Mouse (Mus musculus) CD4-positive, CD25-positive, alpha-beta regulatory T cell, adult 4 months (primary cell): ENCODE measurements around the gene BC024978. TPM values are rescaled to one million over a fixed set of nuclear protein-coding genes. Genes with fewer than 3 reads are reported as not detected.

Experiments
- ATAC-seq: one replicate; pipeline ENCODE4 v1.8.0; 2017
- polyA plus RNA-seq, 2 experiments: library from polyadenylated mRNA; unstranded; fragments of 100-300 nt; shearing (Covaris generic); gene quantifications; one replicate each; pipeline ENCODE4 v1.2.1; 2017

BC024978 gene
- polyA plus RNA-seq, 2 experiments from 2014 or later = 3.8 to 6.0 TPM

GRCm38 (mm10) chr7:27227276-27227675 lies 31.7 kb downstream of the BC024978 start:
- ATAC-seq = no peak

GRCm38 (mm10) chr7:27227676-27228075 lies 32.1 kb downstream of the BC024978 start:
- no peak for ATAC-seq

GRCm38 (mm10) chr7:27228281-27228821 lies 32.8 kb downstream of the BC024978 start, which contains the start of gene Itpkc:
Itpkc (minus strand) TSS chr7:27228661.
- ATAC-seq = peak; percentile 87

GRCm38 (mm10) chr7:27228865-27229264 lies 33.3 kb downstream of the BC024978 start:
- no peak for ATAC-seq

GRCm38 (mm10) chr7:27230781-27231180 lies 35.2 kb downstream of the BC024978 start:
- no peak for ATAC-seq

- ATAC-seq = no peak
Observed at GRCm38 (mm10) chr7:27231693-27232331, 36.2 kb downstream of the BC024978 start.

GRCm38 (mm10) chr7:27232781-27233281 lies 37.2 kb downstream of the BC024978 start, which contains the start of gene Coq8b:
Coq8b (plus strand) TSS chr7:27233023.
- peak; percentile 89 for ATAC-seq

- no peak for ATAC-seq
Observed at GRCm38 (mm10) chr7:27233300-27233699, 37.7 kb downstream of the BC024978 start.

- no peak for ATAC-seq
Observed at GRCm38 (mm10) chr7:27235726-27236125, 40.1 kb downstream of the BC024978 start.

GRCm38 (mm10) chr7:27237527-27237926 lies 41.9 kb downstream of the BC024978 start:
- no peak for ATAC-seq

GRCm38 (mm10) chr7:27238568-27238967 lies 43.0 kb downstream of the BC024978 start:
- no peak for ATAC-seq

- no peak for ATAC-seq
Observed at GRCm38 (mm10) chr7:27243211-27243610, 47.6 kb downstream of the BC024978 start.

- ATAC-seq = peak; percentile 39
Observed at GRCm38 (mm10) chr7:27244088-27244487, 48.5 kb downstream of the BC024978 start.

- no peak for ATAC-seq
Observed at GRCm38 (mm10) chr7:27249146-27249545, 53.6 kb downstream of the BC024978 start.

- ATAC-seq = no peak
Observed at GRCm38 (mm10) chr7:27249928-27250327, 54.3 kb downstream of the BC024978 start.

GRCm38 (mm10) chr7:27251946-27252345 lies 56.4 kb downstream of the BC024978 start:
- ATAC-seq = no peak

- ATAC-seq = no peak
Observed at GRCm38 (mm10) chr7:27255721-27256120, 60.1 kb downstream of the BC024978 start.

GRCm38 (mm10) chr7:27257046-27257851 lies 61.7 kb downstream of the BC024978 start:
- ATAC-seq = no peak

- ATAC-seq = no peak
Observed at GRCm38 (mm10) chr7:27257852-27258204, 62.2 kb downstream of the BC024978 start.

GRCm38 (mm10) chr7:27258205-27258899 lies 62.8 kb downstream of the BC024978 start, which contains the start of gene Numbl:
Numbl (plus strand) TSS chr7:27258433.
- ATAC-seq = peak; percentile 84

GRCm38 (mm10) chr7:27259271-27259721 lies 63.7 kb downstream of the BC024978 start:
- ATAC-seq = no peak

- no peak for ATAC-seq
Observed at GRCm38 (mm10) chr7:27259771-27260170, 64.2 kb downstream of the BC024978 start.
